Mouse (Mus musculus) activated CD4-positive, CD25-positive, alpha-beta regulatory T cell, adult 4 months (primary cell): Measurements from ENCODE around the gene Adam12. TPM values are rescaled to one million over a fixed set of nuclear protein-coding genes. Genes with fewer than 3 reads are reported as not detected.

Experiments
- ATAC-seq: one replicate; pipeline ENCODE4 v1.8.0; 2017
- polyA plus RNA-seq, 2 experiments: library from polyadenylated mRNA; unstranded; fragments of 100-300 nt; shearing (Covaris generic); gene quantifications; one replicate each; pipeline ENCODE4 v1.2.1; 2017

Gene Adam12
- polyA plus RNA-seq, 2 experiments from 2014 or later: 1.3 to 1.7 TPM

- no peak for ATAC-seq
Measured at GRCm38 (mm10) chr7:134224741-134225612, 7.0 kb downstream of the Adam12 start.

GRCm38 (mm10) chr7:134224421-134224740, 7.6 kb downstream of the Adam12 start:
- no peak for ATAC-seq

GRCm38 (mm10) chr7:134223444-134224161, 8.3 kb downstream of the Adam12 start:
- ATAC-seq: no peak

GRCm38 (mm10) chr7:134207956-134208355, 24.0 kb downstream of the Adam12 start:
- no peak for ATAC-seq

- ATAC-seq: no peak
Measured at GRCm38 (mm10) chr7:134193089-134193488, 38.9 kb downstream of the Adam12 start.

- no peak for ATAC-seq
Measured at GRCm38 (mm10) chr7:134190101-134190500, 41.8 kb downstream of the Adam12 start.

GRCm38 (mm10) chr7:134188565-134188964, 43.4 kb downstream of the Adam12 start:
- ATAC-seq: no peak

- ATAC-seq: no peak
Measured at GRCm38 (mm10) chr7:134187946-134188345, 44.0 kb downstream of the Adam12 start.

GRCm38 (mm10) chr7:134186497-134186896, 45.4 kb downstream of the Adam12 start:
- ATAC-seq: no peak

- ATAC-seq: no peak
Measured at GRCm38 (mm10) chr7:134185751-134186150, 46.2 kb downstream of the Adam12 start.

GRCm38 (mm10) chr7:134181717-134182116, 50.2 kb downstream of the Adam12 start:
- ATAC-seq: no peak

- ATAC-seq: no peak
Measured at GRCm38 (mm10) chr7:134181056-134181455, 50.9 kb downstream of the Adam12 start.

- ATAC-seq: no peak
Measured at GRCm38 (mm10) chr7:134177051-134177450, 54.9 kb downstream of the Adam12 start.

- ATAC-seq: no peak
Measured at GRCm38 (mm10) chr7:134175201-134175600, 56.7 kb downstream of the Adam12 start.

GRCm38 (mm10) chr7:134173442-134174090, 58.4 kb downstream of the Adam12 start:
- ATAC-seq: no peak

GRCm38 (mm10) chr7:134170180-134170910, 61.6 kb downstream of the Adam12 start:
- ATAC-seq: no peak

- no peak for ATAC-seq
Measured at GRCm38 (mm10) chr7:134169780-134170179, 62.2 kb downstream of the Adam12 start.

GRCm38 (mm10) chr7:134167586-134167985, 64.4 kb downstream of the Adam12 start:
- no peak for ATAC-seq

- no peak for ATAC-seq
Measured at GRCm38 (mm10) chr7:134163751-134164150, 68.2 kb downstream of the Adam12 start.

- ATAC-seq: no peak
Measured at GRCm38 (mm10) chr7:134162886-134163285, 69.1 kb downstream of the Adam12 start.

GRCm38 (mm10) chr7:134159608-134160007, 72.3 kb downstream of the Adam12 start:
- ATAC-seq: no peak

- ATAC-seq: no peak
Measured at GRCm38 (mm10) chr7:134151330-134151729, 80.6 kb downstream of the Adam12 start.

GRCm38 (mm10) chr7:134150305-134150704, 81.6 kb downstream of the Adam12 start:
- ATAC-seq: no peak
